Mouse (Mus musculus): ENCODE results near the gene Pgpep1l.

The Pgpep1l gene

GRCm38 (mm10) chr7:68213842-68214241 is 50.2 kb downstream of the Pgpep1l start:
- DNase-seq, result no peak

- no peak for DNase-seq
These were observed 52.1 kb downstream of the Pgpep1l start for GRCm38 (mm10) chr7:68211883-68212282.

DNA sequence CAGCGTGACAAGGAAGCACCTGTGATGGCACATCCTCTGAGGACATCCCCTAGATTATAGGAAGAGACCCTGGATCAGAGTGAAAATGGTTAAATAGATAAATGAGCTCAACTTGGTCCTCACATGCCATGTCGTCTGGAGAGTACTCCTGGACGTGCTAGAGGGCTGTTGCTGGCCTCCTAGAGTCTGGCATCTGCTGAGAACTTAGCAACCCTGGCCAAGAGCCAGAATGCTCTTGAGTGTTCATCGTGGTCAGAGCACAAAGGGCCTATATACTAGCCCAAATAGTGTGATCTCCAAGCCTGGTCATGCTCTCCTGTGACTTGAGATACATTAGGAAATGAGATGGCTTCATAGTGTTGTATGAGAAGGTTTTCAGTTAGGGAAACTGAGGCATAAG is 53.6 kb downstream of the Pgpep1l start:
- peak; percentile 51 to 62 for DNase-seq

DNA sequence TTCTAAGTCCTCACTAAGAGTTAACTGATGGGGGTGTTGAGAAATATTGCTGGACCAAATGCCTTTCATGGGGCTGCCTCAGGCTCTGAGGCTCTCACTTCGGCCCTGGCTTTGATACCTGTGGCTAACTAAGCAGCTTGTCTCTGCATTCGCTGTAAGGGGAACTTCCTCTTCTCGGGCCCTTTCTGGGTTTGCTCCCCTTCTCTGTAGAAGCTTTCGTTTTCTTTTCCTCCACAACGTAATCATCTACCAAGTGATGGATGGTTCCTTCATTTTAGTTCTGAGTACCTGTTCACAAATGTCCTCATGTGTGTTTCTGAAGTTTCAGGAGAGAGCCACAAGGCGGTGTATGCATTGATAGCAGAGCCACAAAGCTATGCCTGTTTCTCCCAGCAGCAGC is 55.0 kb downstream of the Pgpep1l start:
- DNase-seq, result no peak

DNA sequence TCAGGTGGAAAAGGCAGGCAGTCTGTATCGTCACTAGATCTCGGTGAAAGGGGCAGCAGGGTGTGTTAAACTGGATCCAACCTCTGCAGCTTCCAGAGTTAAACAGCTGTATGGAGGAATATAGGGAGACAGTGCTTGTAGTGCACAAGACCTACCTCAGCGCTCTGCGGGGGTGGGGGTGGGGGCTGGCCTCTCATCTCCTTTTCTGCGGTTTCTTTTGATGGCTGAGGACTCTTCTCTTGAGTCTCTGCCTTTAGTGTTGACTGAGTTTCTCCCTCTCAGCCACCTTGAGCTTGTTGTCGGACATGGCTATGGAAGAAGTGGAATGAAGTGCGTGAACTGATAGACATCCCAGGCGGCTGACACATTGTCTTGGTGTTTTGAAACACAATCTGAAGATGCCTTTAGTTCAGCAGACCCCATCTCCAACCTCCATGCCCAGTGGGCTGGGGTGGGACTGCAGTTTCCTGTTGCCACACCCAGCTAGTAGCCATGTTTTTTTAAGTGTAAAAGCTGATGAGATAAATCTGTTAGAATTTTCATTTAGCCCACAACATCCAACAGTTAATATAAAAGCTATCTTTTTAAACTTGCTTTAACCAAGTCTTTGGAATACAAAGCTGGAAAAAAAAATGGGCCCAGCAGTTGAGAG is 58.1 kb downstream of the Pgpep1l start:
- no peak for DNase-seq

- DNase-seq, result no peak
These were observed 64.4 kb downstream of the Pgpep1l start for GRCm38 (mm10) chr7:68199609-68200008.

GRCm38 (mm10) chr7:68193958-68194695 is 69.9 kb downstream of the Pgpep1l start:
- DNase-seq, result no peak

GRCm38 (mm10) chr7:68189691-68190456 is 74.2 kb downstream of the Pgpep1l start:
- no peak for DNase-seq

- no peak for DNase-seq
These were observed 74.8 kb downstream of the Pgpep1l start for GRCm38 (mm10) chr7:68189211-68189610.
